Mouse (Mus musculus) limb, embryonic 14.5 days (tissue): ENCODE data around the gene Tmem269. TPM values are rescaled to one million over a fixed set of nuclear protein-coding genes. Genes with fewer than 3 reads are reported as not detected.

Experiments used
- ATAC-seq: fragments of 200-750 bp; cut with Nextera tagmentation; 2 replicates; pipeline ENCODE4 v1.8.0; 2017; ENCODE audit warnings: low read depth, moderate number of reproducible peaks, moderate TSS enrichment; ENCODE audit not compliant: low FRiP score
- DNase-seq: peaks from one replicate; pipeline ENCODE4 v3.0.0-alpha.2; 2015; ENCODE audit warnings: low spot score
- H3K27ac ChIP-seq: fragments of 300-500 bp; sonication (generic); replicated peaks from 2 replicates; pipeline ENCODE4 v1.5.1; 2014; ENCODE audit warnings: low read depth, mild to moderate bottlenecking, low read length, moderate library complexity, mixed read lengths
- H3K27me3 ChIP-seq: fragments of 300-500 bp; sonication (generic); 2 replicates; pipeline ENCODE4 v1.6.1; 2014; ENCODE audit warnings: low read length, mixed read lengths; ENCODE audit not compliant: control insufficient read depth, insufficient read depth
- H3K36me3 ChIP-seq: fragments of 300-500 bp; sonication (generic); 2 replicates; pipeline ENCODE4 v1.6.1; 2014; ENCODE audit warnings: mild to moderate bottlenecking, low read length, moderate library complexity, mixed read lengths; ENCODE audit not compliant: control insufficient read depth, insufficient read depth
- H3K4me1 ChIP-seq: fragments of 300-500 bp; sonication (generic); 2 replicates; pipeline ENCODE4 v1.6.1; 2014; ENCODE audit warnings: antibody characterized with exemption, low read length, mixed read lengths; ENCODE audit not compliant: control insufficient read depth, insufficient read depth
- H3K4me2 ChIP-seq: fragments of 300-500 bp; sonication (generic); replicated peaks from 2 replicates; pipeline ENCODE4 v1.6.1; 2014; ENCODE audit warnings: low read depth, mild to moderate bottlenecking, low read length, moderate library complexity; ENCODE audit not compliant: severe bottlenecking
- H3K4me3 ChIP-seq: fragments of 300-500 bp; sonication (generic); replicated peaks from 2 replicates; pipeline ENCODE4 v1.5.1; 2014; ENCODE audit warnings: low read length
- H3K9ac ChIP-seq: fragments of 300-500 bp; sonication (generic); 2 replicates; pipeline ENCODE4 v1.6.1; 2014; ENCODE audit warnings: mild to moderate bottlenecking, low read depth, low read length, moderate library complexity; ENCODE audit not compliant: severe bottlenecking
- H3K9me3 ChIP-seq: fragments of 300-500 bp; sonication (generic); 2 replicates; pipeline ENCODE4 v1.6.1; 2016; ENCODE audit warnings: low read length; ENCODE audit not compliant: control insufficient read depth
- POLR2A ChIP-seq: fragments of 200-500 bp; IDR thresholded peaks from 2 replicates; pipeline ENCODE4 v1.8.0; 2012; ENCODE audit warnings: inconsistent platforms, mild to moderate bottlenecking, moderate library complexity, borderline replicate concordance; ENCODE audit not compliant: insufficient read depth, insufficient read length; ENCODE audit errors: extremely low read depth
- WGBS: fragments of 180-500 bp; shearing (Covaris S2); extraction: QIAGEN DNeasy Blood & Tissue Kit; methylation state at CpG from one replicate; pipeline ENCODE4 v1.1.7; 2014; 5-methylcytosine and 5-hydroxymethylcytosine counted together
- polyA plus RNA-seq, 2 experiments: library from polyadenylated mRNA; depleted of rRNA in 1 of 2; stranded (reverse) in 1 of 2; unstranded in 1 of 2; fragments of >200 nt; fragmentation: Nextera tagmentation in 1 of 2; extraction: Ambion mirVana in 1 of 2; gene quantifications; 2 replicates each; pipeline versions ENCODE4 v1.2.1 to v1.2.3; 2012 to 2014

Gene Tmem269
- polyA plus RNA-seq, 2 experiments: 0.11 TPM; not detected in 1

- no peaks in the 10 kb centered on the region for H3K9me3 ChIP-seq
- DNase-seq (no peak), ATAC-seq (no peak)
- peaks cover 50% of the 10 kb centered on the region for H3K36me3 ChIP-seq
- no peak overlapping the region for H3K4me3 ChIP-seq
- H3K4me1 ChIP-seq: no peaks in the 10 kb centered on the region
- no peak overlapping the region for H3K9ac ChIP-seq
- no peak for TF ChIP-seq POLR2A
- H3K27ac ChIP-seq: no peak overlapping the region
- 79% methylated on average over 11 of the region's 11 CpGs for WGBS
- no peaks in the 10 kb centered on the region for H3K27me3 ChIP-seq
- no peak overlapping the region for H3K4me2 ChIP-seq
Measured at GRCm38 (mm10) chr4:119248407-119248965, 30.5 kb upstream of the Tmem269 start.

- H3K9ac ChIP-seq: no peak overlapping the region
- H3K27me3 ChIP-seq: no peaks in the 10 kb centered on the region
- TF ChIP-seq POLR2A: no peak
- H3K27ac ChIP-seq: no peak overlapping the region
- no peak for ATAC-seq
- DNase-seq: peak; percentile 67
- H3K4me2 ChIP-seq: no peak overlapping the region
- H3K9me3 ChIP-seq: no peaks in the 10 kb centered on the region
- WGBS: 42% methylated on average over 13 of the region's 13 CpGs
- no peaks in the 10 kb centered on the region for H3K4me1 ChIP-seq
- H3K36me3 ChIP-seq: peaks cover 58% of the 10 kb centered on the region
- H3K4me3 ChIP-seq: no peak overlapping the region
Measured at GRCm38 (mm10) chr4:119247462-119248235, 29.6 kb upstream of the Tmem269 start.

- no peaks in the 10 kb centered on the region for H3K4me1 ChIP-seq
- H3K36me3 ChIP-seq: peaks cover 67% of the 10 kb centered on the region
- no peak for TF ChIP-seq POLR2A
- H3K9me3 ChIP-seq: no peaks in the 10 kb centered on the region
- no peak overlapping the region for H3K9ac ChIP-seq
- 77% methylated on average over 14 of the region's 14 CpGs for WGBS
- no peaks in the 10 kb centered on the region for H3K27me3 ChIP-seq
- no peak overlapping the region for H3K27ac ChIP-seq
- H3K4me3 ChIP-seq: no peak overlapping the region
- H3K4me2 ChIP-seq: no peak overlapping the region
- ATAC-seq: no peak
- no peak for DNase-seq
Measured at GRCm38 (mm10) chr4:119246688-119247225, 28.7 kb upstream of the Tmem269 start.

- ATAC-seq (no peak), DNase-seq (no peak)
- no peaks in the 10 kb centered on the region for H3K9me3 ChIP-seq
- no peaks in the 10 kb centered on the region for H3K4me1 ChIP-seq
- H3K36me3 ChIP-seq: peaks cover 75% of the 10 kb centered on the region
- H3K27ac ChIP-seq: no peak overlapping the region
- H3K9ac ChIP-seq: no peak overlapping the region
- 87% methylated on average over 8 of the region's 9 CpGs for WGBS
- no peak for TF ChIP-seq POLR2A
- no peaks in the 10 kb centered on the region for H3K27me3 ChIP-seq
- no peak overlapping the region for H3K4me2 ChIP-seq
- no peak overlapping the region for H3K4me3 ChIP-seq
Measured at GRCm38 (mm10) chr4:119245961-119246360, 27.9 kb upstream of the Tmem269 start.

GRCm38 (mm10) chr4:119245556-119245955 is 27.5 kb upstream of the Tmem269 start:
- H3K4me2 ChIP-seq: no peak overlapping the region
- TF ChIP-seq POLR2A: no peak
- H3K9ac ChIP-seq: no peak overlapping the region; the same call in 1 of the 2 replicates
- no peak overlapping the region for H3K27ac ChIP-seq
- WGBS: 73% methylated on average over 7 of the region's 7 CpGs
- no peaks in the 10 kb centered on the region for H3K9me3 ChIP-seq
- no peaks in the 10 kb centered on the region for H3K4me1 ChIP-seq
- no peak for ATAC-seq
- H3K36me3 ChIP-seq: peaks cover 79% of the 10 kb centered on the region
- H3K27me3 ChIP-seq: no peaks in the 10 kb centered on the region
- DNase-seq: no peak
- no peak overlapping the region for H3K4me3 ChIP-seq
